8 mouse cellular contexts compared by ENCODE assay signal in the genomic region with DNA sequence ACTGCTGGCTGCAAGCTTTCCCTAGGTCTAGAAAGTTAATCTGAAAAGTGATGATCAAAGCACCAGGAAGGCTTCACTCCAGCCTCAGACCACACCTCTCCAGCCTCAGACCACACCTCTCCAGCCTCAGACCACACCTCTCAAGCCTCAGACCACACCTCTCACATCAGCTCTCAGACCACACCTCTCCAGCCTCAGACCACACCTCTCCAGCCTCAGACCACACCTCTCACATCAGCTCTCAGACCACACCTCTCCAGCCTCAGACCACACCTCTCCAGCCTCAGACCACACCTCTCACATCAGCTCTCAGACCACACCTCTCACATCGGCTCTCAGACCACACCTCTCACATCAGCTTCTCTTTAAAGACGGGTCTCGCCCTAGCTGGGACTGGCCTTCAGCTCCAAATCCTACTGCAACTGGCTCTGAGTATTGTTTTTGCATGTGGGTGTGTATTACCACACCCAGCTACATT. TPM values are rescaled to one million over a fixed set of nuclear protein-coding genes. Genes with fewer than 3 reads are reported as not detected.
DNase-seq lines count a peak whose midpoint lies in the region; ATAC-seq and TF ChIP-seq lines count a peak whose summit lies in the region.
"Not testable (repeated sequence)": the region's sequence is repeated elsewhere in the genome, so short reads cannot be mapped to it uniquely, and the experiment has no call there.

No protein-coding gene starts in this region.

- ATAC-seq in intestine, postnatal 0 days: peak; percentile 85
- peak; percentile 93 for ATAC-seq in stomach, postnatal 0 days (ENCODE audit: low FRiP score, low TSS enrichment)

- DNase-seq in 416B (ENCODE audit: low read depth): peak; percentile 43
- peak; percentile 88 for DNase-seq in R1 (ENCODE audit: low read depth, low spot score)
- DNase-seq in gastrocnemius, adult 18-20 months (ENCODE audit: low spot score): peak; percentile 14
- peak; percentile 75 for DNase-seq in liver
- DNase-seq in lung, postnatal 10 days: peak; percentile 32
- DNase-seq in retina, postnatal 1 day: peak; percentile 30
- DNase-seq in stomach, postnatal 0 days (ENCODE audit: low spot score): peak; percentile 52

- not testable (repeated sequence) for TF ChIP-seq CTCF in intestine, postnatal 0 days (IDR thresholded peaks at IDR 0.05; ENCODE audit: low read depth); stomach, postnatal 0 days (IDR thresholded peaks at IDR 0.05; ENCODE audit: low read depth)

- not testable (repeated sequence) for H3K36me3 ChIP-seq in intestine, postnatal 0 days (ENCODE audit: control insufficient read depth, insufficient read depth); stomach, postnatal 0 days (ENCODE audit: control insufficient read depth, insufficient read depth, low read length)

- H3K4me1 ChIP-seq in intestine, postnatal 0 days (replicated peaks; ENCODE audit: control insufficient read depth, insufficient read depth, low read length); stomach, postnatal 0 days (replicated peaks; ENCODE audit: control insufficient read depth, insufficient read depth): not testable (repeated sequence)

- peak overlapping the region; percentile 45 for H3K4me2 ChIP-seq in intestine, postnatal 0 days (replicated peaks; ENCODE audit: low read depth)
- 0 out of 2 replicates have a peak overlapping the region, but pooled peaks have one; percentile 11 for H3K4me2 ChIP-seq in stomach, postnatal 0 days (replicated peaks; ENCODE audit: low read depth)

- H3K4me3 ChIP-seq in intestine, postnatal 0 days (ENCODE audit: low read depth, low read length); stomach, postnatal 0 days (ENCODE audit: low read depth, low read length): not testable (repeated sequence)

- not testable (repeated sequence) for H3K9me3 ChIP-seq in intestine, postnatal 0 days (ENCODE audit: control insufficient read depth); stomach, postnatal 0 days (ENCODE audit: control insufficient read depth, low read length)

- WGBS in intestine, postnatal 0 days: 19% methylated on average over 3 of the region's 3 CpGs
- WGBS in stomach, postnatal 0 days: 24% methylated on average over 3 of the region's 3 CpGs

- not testable (repeated sequence) for TF ChIP-seq EP300 in stomach, postnatal 0 days (optimal IDR thresholded peaks at IDR 0.05)

- H3K9ac ChIP-seq in intestine, postnatal 0 days (ENCODE audit: low read depth, low read length); stomach, postnatal 0 days (ENCODE audit: low read length): not testable (repeated sequence)

- not testable (repeated sequence) for H3K27me3 ChIP-seq in intestine, postnatal 0 days (replicated peaks; ENCODE audit: control insufficient read depth, insufficient read depth, low read length); stomach, postnatal 0 days (ENCODE audit: control insufficient read depth, insufficient read depth, low read length)

- not testable (repeated sequence) for H3K27ac ChIP-seq in intestine, postnatal 0 days (ENCODE audit: low read depth, low read length); stomach, postnatal 0 days (replicated peaks)

RNA-seq across cellular contexts. Expression of gene Sos1, which starts 11.8 kb away (rescaled TPM):
- 10 to 100 TPM; 15.0 to 15.6 TPM for total RNA-seq in gastrocnemius, adult 18-20 months (2021)
- 3.9 and 4.4 TPM in 2 replicates for polyA plus RNA-seq in intestine, postnatal 0 days (2015; fragmentation: Nextera tagmentation; extraction: Ambion mirVana)
- 2.2 TPM in 2 replicates for polyA plus RNA-seq in stomach, postnatal 0 days (2015; fragmentation: Nextera tagmentation; extraction: Ambion mirVana)

Comparison
In these comparisons a context has a peak if more than half of its experiments do, and no peak if none do; other contexts are left out.
1. DNase-seq: peak in every context shown above with its lines; median percentile 88 in R1; 75 in liver; 52 in stomach, postnatal 0 days; 43 in 416B; 32 in lung, postnatal 10 days; 30 in retina, postnatal 1 day; 14 in gastrocnemius, adult 18-20 months.